Mouse (Mus musculus) spleen, adult 2 months (tissue): Measurements from ENCODE around the gene Gabpb2. TPM values are rescaled to one million over a fixed set of nuclear protein-coding genes. Genes with fewer than 3 reads are reported as not detected.

Experiments used
- DNase-seq, 2 experiments: peaks; one replicate each; pipeline versions ENCODE4 v3.0.0 to v3.0.0-alpha.2; 2012 to 2021; ENCODE audit warnings: low spot score in 2 of 2, low read depth in 1 of 2
- H3K27ac ChIP-seq: fragments of 200-500 bp; 2 replicates; pipeline ENCODE4 v1.5.1; 2012; ENCODE audit warnings: low read length, inconsistent platforms; ENCODE audit not compliant: insufficient read depth
- H3K27me3 ChIP-seq: fragments of 200-500 bp; 2 replicates; pipeline ENCODE4 v1.6.1; 2012; ENCODE audit warnings: mild to moderate bottlenecking, moderate library complexity, low read length, inconsistent platforms; ENCODE audit not compliant: control insufficient read depth, insufficient read depth
- H3K36me3 ChIP-seq: fragments of 200-500 bp; 2 replicates; pipeline ENCODE4 v1.6.1; 2012; ENCODE audit warnings: mild to moderate bottlenecking, low read length, inconsistent platforms; ENCODE audit not compliant: control insufficient read depth, insufficient read depth
- H3K4me1 ChIP-seq: fragments of 200-500 bp; 2 replicates; pipeline ENCODE4 v1.6.1; 2011; ENCODE audit warnings: inconsistent platforms; ENCODE audit not compliant: control insufficient read depth, insufficient read depth, insufficient read length
- H3K4me3 ChIP-seq: fragments of 200-500 bp; 2 replicates; pipeline ENCODE4 v1.5.1; 2011; ENCODE audit warnings: mild to moderate bottlenecking, inconsistent platforms; ENCODE audit not compliant: insufficient read depth, insufficient read length; ENCODE audit errors: extremely low read depth
- CTCF ChIP-seq: fragments of 200-500 bp; IDR thresholded peaks from 2 replicates; pipeline ENCODE4 v1.5.1; 2011; ENCODE audit warnings: mild to moderate bottlenecking, inconsistent platforms; ENCODE audit not compliant: insufficient read depth, insufficient read length, insufficient replicate concordance; ENCODE audit errors: extremely low read depth
- POLR2A ChIP-seq: fragments of 200-500 bp; IDR thresholded peaks from 2 replicates; pipeline ENCODE4 v1.6.1; 2011; ENCODE audit warnings: low read depth, low read length, inconsistent platforms
- WGBS: fragments of 180-500 bp; shearing (Covaris S2); methylation state at CpG from one replicate; pipeline ENCODE4 v1.1.7; 2018; 5-methylcytosine and 5-hydroxymethylcytosine counted together
- polyA plus RNA-seq: library from polyadenylated mRNA; depleted of rRNA; stranded (reverse); fragments of >200 nt; gene quantifications from 2 replicates; pipeline ENCODE4 v1.2.3, GENCODE M21; 2012

The Gabpb2 gene
- polyA plus RNA-seq, 1 experiment = 17.0 TPM

GRCm38 (mm10) chr3:95153874-95154273 is 63.8 kb downstream of the Gabpb2 start:
- WGBS = 34% methylated on average over 4 of the region's 4 CpGs
- TF ChIP-seq CTCF (peak; percentile 67; the same call in 1 of the 2 replicates), POLR2A (no peak)
- Histone ChIP-seq H3K27ac (no peak overlapping the region), H3K36me3 (no peaks in the 10 kb centered on the region), H3K4me1 (no peaks in the 10 kb centered on the region), H3K4me3 (no peak overlapping the region), H3K27me3 (no peaks in the 10 kb centered on the region)
- peak in 1 of 2 experiments; percentile 62 for DNase-seq

GRCm38 (mm10) chr3:95147924-95148323 is 69.8 kb downstream of the Gabpb2 start:
- Histone ChIP-seq H3K4me3 (no peak overlapping the region), H3K27me3 (no peaks in the 10 kb centered on the region), H3K4me1 (no peaks in the 10 kb centered on the region), H3K36me3 (no peaks in the 10 kb centered on the region), H3K27ac (no peak overlapping the region)
- WGBS = 78% methylated on average over 3 of the region's 3 CpGs
- DNase-seq = no peak
- TF ChIP-seq CTCF (no peak), POLR2A (no peak)

GRCm38 (mm10) chr3:95142617-95143011 is 75.1 kb downstream of the Gabpb2 start:
- H3K4me3 ChIP-seq = peak overlapping the region; percentile 82; the same call in 1 of the 2 replicates

GRCm38 (mm10) chr3:95141952-95142616 is 75.6 kb downstream of the Gabpb2 start, which contains the start of gene Tnfaip8l2:
TSS of gene Tnfaip8l2 (minus strand) at chr3:95142360.
- Histone ChIP-seq H3K27me3 (no peaks in the 10 kb centered on the region), H3K36me3 (peaks cover 12% of the 10 kb centered on the region), H3K4me3 (peak within 1 kb of the TSS; percentile 82), H3K27ac (peak within 1 kb of the TSS; percentile 94), H3K4me1 (peaks cover 17% of the 10 kb centered on the region; the same call in 1 of the 2 replicates)
- DNase-seq = peak; percentile 50 to 75
- WGBS = 19% methylated on average over 10 of the region's 10 CpGs
- TF ChIP-seq CTCF (no peak), POLR2A (peak; percentile 88)

More at GRCm38 (mm10) chr3:95142617-95143011, 75.1 kb downstream of the Gabpb2 start:
- Histone ChIP-seq H3K27me3 (no peaks in the 10 kb centered on the region), H3K36me3 (peaks cover 12% of the 10 kb centered on the region), H3K27ac (peak overlapping the region; percentile 94; the same call in 1 of the 2 replicates), H3K4me1 (peaks cover 17% of the 10 kb centered on the region; the same call in 1 of the 2 replicates)
- peak; percentile 75 to 88 for DNase-seq
- TF ChIP-seq POLR2A = no peak
- peak; percentile 96 for TF ChIP-seq CTCF
- 7% methylated on average over 5 of the region's 5 CpGs for WGBS

DNA sequence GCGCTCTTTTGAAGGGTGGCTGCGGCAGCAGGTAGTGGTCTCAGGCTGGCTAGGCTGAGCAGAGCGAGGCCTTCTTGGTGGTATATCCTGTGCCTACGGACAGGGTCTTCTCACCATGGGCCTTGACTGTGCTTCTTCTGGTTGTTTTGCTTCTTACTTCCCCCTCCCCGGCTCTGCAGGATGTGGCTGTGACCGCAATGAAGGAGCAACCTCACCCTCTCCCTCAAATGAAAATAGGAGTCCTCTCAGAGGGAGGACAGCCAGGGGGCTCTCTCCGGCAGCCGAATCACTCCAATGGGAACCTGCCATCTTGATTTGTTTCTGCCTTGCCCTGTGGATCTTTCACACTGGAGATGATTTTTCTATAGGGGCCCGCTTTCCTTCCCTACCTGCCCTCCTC is 76.2 kb downstream of the Gabpb2 start:
- peak; percentile 53 to 77 for DNase-seq
- Histone ChIP-seq H3K27me3 (no peaks in the 10 kb centered on the region), H3K4me1 (peaks cover 22% of the 10 kb centered on the region; the same call in 1 of the 2 replicates), H3K36me3 (peaks cover 12% of the 10 kb centered on the region), H3K27ac (peak overlapping the region; percentile 94), H3K4me3 (peak overlapping the region; percentile 82)
- WGBS = 9% methylated on average over 9 of the region's 9 CpGs
- no peak; the same call in 1 of the 2 replicates for TF ChIP-seq POLR2A
- no peak for TF ChIP-seq CTCF

- peak overlapping the region; percentile 82 for H3K4me3 ChIP-seq
- TF ChIP-seq POLR2A = no peak
- TF ChIP-seq CTCF = no peak
- WGBS = 94% methylated on average over 6 of the region's 6 CpGs
Observed at GRCm38 (mm10) chr3:95140795-95141194, 76.9 kb downstream of the Gabpb2 start.

DNA sequence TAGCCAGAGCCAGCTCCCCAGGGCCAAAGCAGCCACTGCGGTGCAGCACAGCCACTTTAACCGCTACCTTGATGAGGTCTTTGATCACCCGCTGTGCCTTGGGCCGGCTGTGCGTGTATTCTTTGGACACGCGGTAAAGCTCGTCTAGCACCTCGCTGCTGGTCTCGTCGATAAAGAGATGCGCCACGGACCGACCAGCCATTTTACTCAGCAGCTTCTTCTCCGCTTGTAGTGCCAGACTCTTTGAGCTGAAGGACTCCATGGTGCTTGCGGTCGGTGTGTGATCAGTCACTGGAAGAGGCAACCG is 77.5 kb downstream of the Gabpb2 start:
- Histone ChIP-seq H3K4me3 (peak overlapping the region; percentile 8; the same call in 1 of the 2 replicates), H3K27ac (peak overlapping the region; percentile 64), H3K27me3 (no peaks in the 10 kb centered on the region), H3K4me1 (peaks cover 32% of the 10 kb centered on the region; the same call in 1 of the 2 replicates), H3K36me3 (peaks cover 12% of the 10 kb centered on the region)
- WGBS = 87% methylated on average over 18 of the region's 18 CpGs
- TF ChIP-seq POLR2A (no peak), CTCF (no peak)
- DNase-seq = no peak

More at GRCm38 (mm10) chr3:95140795-95141194, 76.9 kb downstream of the Gabpb2 start:
- H3K27ac ChIP-seq = peak overlapping the region; percentile 94
- peaks cover 28% of the 10 kb centered on the region; the same call in 1 of the 2 replicates for H3K4me1 ChIP-seq
- peaks cover 12% of the 10 kb centered on the region for H3K36me3 ChIP-seq
- H3K27me3 ChIP-seq = no peaks in the 10 kb centered on the region
- no peak for DNase-seq
